ENCODE assay signal across 16 mouse cellular contexts in the genomic region with DNA sequence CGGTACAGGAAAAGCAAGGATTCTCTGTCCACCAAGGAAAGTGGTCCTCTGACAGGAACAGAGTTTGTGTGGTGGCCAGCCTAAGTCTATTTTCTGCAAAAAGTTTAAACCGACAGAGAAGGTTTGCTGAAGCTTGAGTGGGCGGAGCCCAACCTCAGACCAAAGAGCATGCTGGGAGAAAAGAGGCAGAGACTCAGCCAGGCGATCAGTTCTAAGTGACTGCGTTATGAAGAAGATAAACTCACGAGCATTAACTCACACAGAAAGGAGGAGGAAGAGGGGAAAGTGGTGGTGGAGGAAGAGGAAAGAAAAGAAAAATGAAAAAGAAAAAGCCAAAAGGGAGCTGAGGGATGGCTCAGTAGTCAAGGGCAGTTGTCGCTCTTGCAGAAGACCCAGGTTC. TPM values are rescaled to one million over a fixed set of nuclear protein-coding genes. Genes with fewer than 3 reads are reported as not detected.
"Had no signal": no experiment of that assay in that cellular context is flagged by ENCODE, and none has a peak within 500 bp of the region (broad histone marks: within the 10 kb centered on the region; RNA-seq: fewer than 3 reads in every experiment).

No protein-coding gene starts in this region.

- H3K9me3 ChIP-seq: midbrain, embryonic 10.5 days; midbrain, embryonic 13.5 days; neural tube, embryonic 13.5 days; neural tube, embryonic 15.5 days; stomach, embryonic 15.5 days had no signal

- H3K27me3 ChIP-seq: midbrain, embryonic 13.5 days; neural tube, embryonic 13.5 days; stomach, embryonic 15.5 days had no signal

- DNase-seq: lung, adult 18-20 months; lung, embryonic 14.5 days; lung, postnatal 10 days; lung, postnatal 4 days; right cerebral cortex, postnatal 14 days; thymus, adult 2 months; thymus, postnatal 25 days; thymus, postnatal 4 days had no signal

- H3K36me3 ChIP-seq: midbrain, embryonic 10.5 days; midbrain, embryonic 13.5 days; neural tube, embryonic 13.5 days; neural tube, embryonic 15.5 days; stomach, embryonic 15.5 days had no signal

- H3K27ac ChIP-seq: midbrain, embryonic 10.5 days; midbrain, embryonic 13.5 days; neural tube, embryonic 13.5 days; neural tube, embryonic 15.5 days; stomach, embryonic 15.5 days; stomach, postnatal 0 days had no signal

- H3K4me3 ChIP-seq: midbrain, embryonic 10.5 days; midbrain, embryonic 13.5 days; myocyte; neural tube, embryonic 13.5 days; neural tube, embryonic 15.5 days; stomach, embryonic 15.5 days had no signal

- H3K9ac ChIP-seq: lung, embryonic 14.5 days; midbrain, embryonic 13.5 days; neural tube, embryonic 13.5 days; neural tube, embryonic 15.5 days; stomach, embryonic 15.5 days had no signal

RNA-seq across cellular contexts. Expression of a gene that starts 12.7 kb away (rescaled TPM):
- total RNA-seq: megakaryocyte-erythroid progenitor cell, adult 5-6 weeks had no signal

RNA-seq across cellular contexts. Expression of a gene that starts 39.2 kb away (rescaled TPM):
- total RNA-seq: megakaryocyte-erythroid progenitor cell, adult 5-6 weeks had no signal
